Mouse (Mus musculus) heart, postnatal 36 days (tissue): Measurements from ENCODE around the gene Olfr157. TPM values are rescaled to one million over a fixed set of nuclear protein-coding genes. Genes with fewer than 3 reads are reported as not detected.

Experiments used
- DNase-seq, 2 experiments: peaks; one replicate each; pipeline ENCODE4 v3.0.0; 2021 to 2022
- intact Hi-C: fragments of 180-260 bp; cut with DNase I; formaldehyde crosslinking; loops from one replicate; pipeline ENCODE4 v1.15.1; 2025
- total RNA-seq, 2 experiments: library from RNA; stranded (reverse); gene quantifications; 2 replicates each; pipeline ENCODE4 v1.2.3; 2021

The Olfr157 gene
- total RNA-seq = not detected

- no peak for DNase-seq
- intact Hi-C loops = no loop called here
These were observed at the start of gene Olfr157 for GRCm38 (mm10) chr4:43840101-43840500. Gene Olfr157 (minus strand): TSS chr4:43840201.

DNA sequence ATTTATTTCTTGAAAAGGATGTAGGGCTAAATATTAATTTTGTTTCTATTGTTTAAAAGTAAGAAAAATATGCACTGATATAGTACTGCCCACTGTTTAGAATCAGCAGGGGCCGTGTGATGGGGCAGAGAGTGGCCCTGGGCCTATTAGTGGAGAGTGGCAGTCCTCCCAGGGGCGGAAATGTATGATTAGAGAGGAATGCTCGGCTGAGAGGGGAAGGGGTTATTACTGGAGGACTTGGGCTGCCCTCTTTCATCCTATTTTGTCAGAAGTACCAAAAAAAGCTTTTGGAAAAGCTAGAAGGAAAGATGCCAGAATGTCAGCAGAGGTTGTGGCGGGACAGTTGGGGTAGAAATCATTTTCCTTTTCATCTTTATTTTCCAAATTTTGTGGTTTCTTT lies 44.2 kb upstream of the Olfr157 start:
- no peak for DNase-seq
- intact Hi-C loops = no loop called here

DNA sequence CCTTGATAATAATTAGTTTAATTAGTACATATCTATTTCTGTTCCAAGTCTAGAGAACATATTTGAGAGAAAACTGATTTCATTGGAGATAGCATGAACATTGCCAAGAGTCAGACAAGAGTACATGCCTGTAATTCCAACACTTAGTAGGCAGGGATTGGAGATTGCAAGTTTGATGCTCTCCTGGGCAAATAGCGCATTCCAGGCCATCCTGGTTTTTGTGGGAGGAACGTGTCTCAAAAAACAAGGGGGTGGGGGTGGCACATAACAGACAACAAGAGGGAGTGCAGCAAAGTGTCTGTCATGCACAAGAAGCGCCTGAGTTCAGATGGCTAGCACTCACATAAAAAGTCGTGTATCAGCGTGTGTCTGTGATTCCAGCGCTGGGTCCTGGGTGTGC lies 39.6 kb upstream of the Olfr157 start:
- DNase-seq = no peak
- intact Hi-C loops = no loop called here

DNA sequence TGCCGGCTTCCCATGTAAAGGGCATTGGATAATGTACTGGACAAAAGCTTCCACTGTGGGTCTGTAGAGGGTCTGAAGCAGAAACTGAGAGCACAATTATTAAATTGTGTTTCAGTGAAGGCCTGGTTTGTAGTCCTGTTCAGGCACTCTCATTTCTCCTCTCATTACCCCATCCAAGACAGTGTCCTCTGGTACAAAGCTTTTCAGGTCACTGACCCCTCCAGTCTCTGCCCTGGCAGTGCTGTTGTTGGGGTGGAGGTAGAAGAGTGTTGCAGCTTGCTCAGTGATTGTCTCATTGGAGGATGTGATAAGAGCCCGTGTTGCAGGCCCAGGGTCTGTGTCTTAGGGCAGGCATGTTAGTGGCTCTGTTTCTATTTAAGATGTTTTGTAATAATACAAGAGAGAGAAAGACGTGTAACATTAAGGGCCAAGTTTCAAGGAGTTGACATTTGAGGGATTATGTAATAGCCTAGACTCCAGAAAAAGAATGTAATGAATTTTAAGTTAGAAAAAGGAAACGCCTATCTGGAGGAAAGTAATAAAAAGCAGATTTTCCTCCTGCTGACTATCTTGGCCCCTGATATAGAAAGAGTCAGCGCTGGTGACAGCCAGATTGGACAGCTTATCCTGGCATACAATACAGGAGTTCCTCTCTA lies 38.2 kb upstream of the Olfr157 start:
- intact Hi-C loops = no loop called here
- peak in 1 of 2 experiments; percentile 22 for DNase-seq

DNA sequence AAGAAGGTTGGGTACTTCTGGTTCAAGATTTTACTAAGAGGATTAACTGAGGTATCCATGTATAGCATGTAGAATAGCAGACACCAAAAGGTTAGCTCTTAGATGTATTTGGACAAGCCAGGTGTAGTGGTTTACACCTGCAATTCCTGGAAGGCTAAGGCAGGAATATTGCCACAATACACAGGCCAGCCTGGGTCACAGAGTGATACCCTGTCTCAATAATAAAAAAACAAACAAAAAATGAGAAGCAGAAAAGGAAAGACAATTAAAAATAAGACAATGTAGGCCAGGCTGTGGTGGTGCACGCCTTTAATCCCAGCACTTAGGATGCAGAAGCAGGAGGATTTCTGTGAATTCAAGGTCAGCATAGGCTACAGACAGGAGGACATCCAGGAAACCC lies 37.2 kb upstream of the Olfr157 start:
- DNase-seq = no peak
- intact Hi-C loops = no loop called here

DNA sequence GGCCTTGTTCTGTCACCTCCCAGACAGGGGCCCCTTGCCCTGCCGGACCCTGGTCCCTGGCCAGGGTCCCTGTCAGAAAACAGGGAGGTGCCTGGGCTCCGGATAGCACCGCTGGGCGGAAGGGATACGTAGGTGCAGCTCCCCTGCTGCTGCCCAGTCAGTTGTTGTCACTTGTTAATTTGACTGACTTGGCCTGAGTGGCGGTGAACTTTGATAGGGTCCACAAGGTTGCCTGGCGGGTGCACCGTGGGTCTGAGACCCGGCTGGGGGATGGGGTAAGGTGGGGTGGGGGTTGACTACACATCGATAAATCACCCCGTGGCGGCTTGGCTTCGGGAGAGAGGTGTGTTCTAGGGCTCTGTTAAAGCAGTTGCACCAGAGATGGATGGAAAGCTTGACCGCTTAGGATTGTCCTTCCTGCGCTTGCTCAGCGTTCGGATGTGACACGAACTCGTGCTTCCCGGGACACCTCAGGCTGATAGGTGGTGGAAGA lies 36.0 kb upstream of the Olfr157 start:
- DNase-seq = peak; percentile 31 to 49
- intact Hi-C loops = no loop called here

DNA sequence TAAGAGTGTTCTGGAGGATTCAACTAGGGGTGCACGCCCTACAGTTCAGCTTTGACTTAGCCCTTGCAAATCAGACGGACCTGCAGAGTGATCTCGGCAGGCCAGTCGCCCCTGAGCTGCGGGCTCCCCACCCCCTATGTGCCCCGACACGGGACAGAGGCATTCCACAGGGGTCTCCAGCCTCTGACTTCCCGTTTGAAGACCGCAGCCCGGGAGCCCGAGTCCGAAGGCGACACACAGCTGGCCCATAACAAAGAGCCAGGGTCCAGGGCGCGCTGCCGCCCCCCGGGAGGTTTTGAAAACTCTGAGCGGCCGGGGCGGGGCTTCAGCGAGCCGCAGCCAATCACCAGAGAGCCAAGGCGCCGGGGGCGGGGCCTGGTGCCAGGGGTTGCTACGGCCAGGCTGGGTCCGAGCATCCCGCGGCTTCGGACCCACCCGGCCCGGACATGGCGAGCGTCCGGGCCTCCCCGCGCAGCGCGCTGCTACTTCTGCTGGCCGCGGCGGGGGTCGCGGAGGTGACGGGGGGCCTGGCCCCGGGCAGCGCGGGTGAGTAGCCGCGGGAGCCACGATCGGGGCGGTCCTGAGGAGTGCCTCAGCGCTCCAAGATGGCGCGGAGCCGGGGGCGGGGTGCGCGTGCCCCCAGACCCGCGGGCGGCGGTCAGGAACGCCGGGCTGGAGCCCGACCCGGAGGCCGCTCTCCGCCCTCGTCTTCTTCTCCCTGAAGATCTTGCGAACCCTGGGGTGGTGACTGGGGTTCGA lies 35.3 kb upstream of the Olfr157 start, which contains the start of gene Reck:
Reck (plus strand) TSS at position 371 of the 759 bp plus-strand sequence.
- DNase-seq = peak; percentile 86 to 88
- intact Hi-C loops = no loop called here

- intact Hi-C loops = no loop called here
These were observed 34.5 kb upstream of the Olfr157 start for GRCm38 (mm10) chr4:43874501-43874900.

DNA sequence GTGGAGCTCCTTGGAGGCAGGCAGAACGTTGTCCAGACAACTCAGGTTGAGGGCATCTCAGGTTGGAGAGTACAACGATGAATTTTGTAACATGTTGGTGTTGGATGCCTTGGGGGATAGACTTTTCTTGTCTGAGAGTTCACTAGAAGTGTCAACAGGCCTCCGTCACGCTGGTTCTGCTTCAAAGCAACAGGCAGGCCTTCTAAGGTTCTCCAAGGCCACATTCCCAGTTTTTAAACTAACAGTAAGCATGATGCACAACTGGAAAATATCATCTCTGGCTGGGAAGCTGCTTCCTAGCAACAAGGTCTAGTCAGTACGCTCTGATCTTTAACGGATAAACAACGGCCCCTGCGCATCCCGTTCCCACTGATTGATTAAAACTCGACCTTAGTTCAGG lies 29.8 kb upstream of the Olfr157 start:
- DNase-seq = no peak
- intact Hi-C loops = loop anchor here (10.0 kb wide), 1 partner anchor 445 kb away; the partner anchor contains the start of gene Fam166b

More at GRCm38 (mm10) chr4:43874501-43874900, 34.5 kb upstream of the Olfr157 start:
- no peak for DNase-seq

- intact Hi-C loops = loop anchor here (10.0 kb wide), 1 partner anchor 438 kb away; the partner anchor contains the start of gene Fam166b
- DNase-seq = no peak
These were observed 23.3 kb upstream of the Olfr157 start for GRCm38 (mm10) chr4:43863298-43863697.

DNA sequence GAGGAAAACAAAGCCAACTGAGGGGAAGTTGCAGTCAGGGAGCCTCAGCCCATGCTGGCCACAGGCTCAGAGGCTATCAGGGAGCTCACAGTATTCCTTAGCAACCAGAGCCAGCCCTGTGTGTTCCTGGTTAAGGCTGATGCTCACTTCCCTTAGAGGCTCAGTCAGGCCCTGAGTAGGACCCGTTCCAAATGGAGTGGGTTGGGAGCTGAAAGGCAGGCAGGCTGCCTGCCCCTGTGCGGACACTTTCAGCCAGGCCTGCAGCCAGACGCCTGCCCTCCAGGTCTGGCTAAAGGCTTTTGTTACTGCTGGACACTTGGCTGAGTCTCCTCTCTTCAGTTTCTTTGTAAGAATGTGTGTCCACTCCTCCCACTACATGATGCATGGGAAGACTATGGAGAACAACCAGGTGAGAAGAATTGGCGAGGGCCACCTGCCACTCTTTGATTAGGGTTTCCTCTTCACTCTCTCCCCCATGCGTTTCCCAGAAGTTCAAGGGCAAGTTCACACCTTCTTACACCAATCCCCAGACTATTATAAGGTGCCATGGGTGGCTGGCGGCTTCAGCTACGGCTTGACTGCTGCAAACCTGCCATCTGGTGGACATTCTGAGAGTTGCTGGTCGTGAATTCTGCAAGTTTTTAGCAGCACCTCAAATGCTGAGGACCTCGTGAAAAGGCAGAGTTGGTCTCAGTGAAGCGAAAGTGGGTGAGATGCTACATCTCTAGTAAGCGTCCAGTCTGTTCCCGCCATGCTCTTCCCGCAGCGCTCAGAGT lies 20.9 kb upstream of the Olfr157 start:
- DNase-seq = peak; percentile 63 to 80
- intact Hi-C loops = loop anchor here (1.0 to 10.0 kb wide), 6 partner anchors 36 to 436 kb away; partner anchors contain the start of genes Fam166b and Npr2

- no peak for DNase-seq
- intact Hi-C loops = loop anchor here (2.0 to 10.0 kb wide), 3 partner anchors 35 to 435 kb away; partner anchors contain the start of genes Fam166b and Npr2
These were observed 19.9 kb upstream of the Olfr157 start for GRCm38 (mm10) chr4:43859886-43860285.

- no peak for DNase-seq
- intact Hi-C loops = no loop called here
These were observed 14.1 kb upstream of the Olfr157 start for GRCm38 (mm10) chr4:43854101-43854500.

DNA sequence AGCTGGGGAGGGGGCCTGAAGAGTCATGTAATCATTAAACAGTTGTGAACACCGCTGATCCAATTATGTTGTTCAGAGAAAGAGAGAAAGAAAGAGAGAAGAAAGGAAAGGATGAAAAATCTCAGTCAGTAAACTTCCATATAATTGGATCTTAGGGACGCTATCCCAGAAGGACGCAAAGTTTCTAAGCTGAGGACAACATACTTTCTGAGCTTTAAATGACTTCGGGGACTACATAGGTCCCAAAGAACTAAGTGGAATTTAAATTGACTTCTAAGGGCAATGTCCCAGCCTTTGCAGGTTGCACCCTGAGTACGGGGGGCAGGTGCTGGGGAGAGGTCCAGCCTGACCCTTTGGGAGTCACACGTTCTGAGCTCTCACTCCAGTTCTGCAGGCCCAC lies 11.3 kb upstream of the Olfr157 start, which contains the start of gene Olfr155:
Olfr155 (plus strand) TSS at position 301 of the 400 bp plus-strand sequence.
- intact Hi-C loops = no loop called here
- DNase-seq = no peak

- intact Hi-C loops = no loop called here
- no peak for DNase-seq
These were observed 1.7 kb downstream of the Olfr157 start for GRCm38 (mm10) chr4:43838326-43838725.

DNA sequence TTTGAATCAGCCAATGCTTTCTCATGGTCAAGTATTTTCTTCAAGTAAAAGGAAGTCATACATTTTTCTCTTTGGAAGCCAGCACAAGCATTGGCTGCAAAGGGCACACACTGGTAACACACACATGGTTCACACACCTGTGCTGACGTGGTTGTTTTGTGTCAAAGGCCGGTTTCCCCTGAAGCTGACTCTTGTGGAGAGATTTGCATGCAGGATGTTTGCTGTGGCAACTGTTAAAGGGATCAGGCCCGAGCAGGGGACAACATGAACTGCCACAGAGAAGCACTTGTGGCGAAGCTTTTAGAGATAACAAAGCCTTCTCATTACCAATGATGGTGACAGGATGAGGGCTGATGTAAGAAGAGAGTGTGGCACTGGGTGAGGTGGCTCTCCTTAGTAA lies 5.3 kb downstream of the Olfr157 start:
- DNase-seq = no peak
- intact Hi-C loops = no loop called here

DNA sequence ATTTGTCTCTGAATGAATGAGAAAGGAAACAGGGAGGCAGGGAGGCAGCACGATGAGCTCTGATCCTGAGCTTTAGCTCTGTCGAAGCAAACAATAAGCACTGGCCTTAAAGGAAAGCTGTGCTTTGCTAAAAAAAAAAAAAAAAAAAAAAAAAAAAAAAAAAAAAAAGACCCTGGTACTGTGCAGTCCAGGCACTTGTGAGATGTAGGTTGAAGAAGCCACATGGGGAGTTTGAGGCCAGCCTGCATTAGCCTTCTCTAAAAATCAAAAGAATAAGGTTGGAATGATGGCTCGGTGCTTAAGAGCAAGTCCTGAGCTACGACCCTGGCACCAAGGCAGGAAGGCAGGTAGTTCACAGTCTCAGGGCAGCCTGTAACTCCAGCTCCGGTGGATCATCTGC lies 6.2 kb downstream of the Olfr157 start:
- DNase-seq = no peak
- intact Hi-C loops = no loop called here

DNA sequence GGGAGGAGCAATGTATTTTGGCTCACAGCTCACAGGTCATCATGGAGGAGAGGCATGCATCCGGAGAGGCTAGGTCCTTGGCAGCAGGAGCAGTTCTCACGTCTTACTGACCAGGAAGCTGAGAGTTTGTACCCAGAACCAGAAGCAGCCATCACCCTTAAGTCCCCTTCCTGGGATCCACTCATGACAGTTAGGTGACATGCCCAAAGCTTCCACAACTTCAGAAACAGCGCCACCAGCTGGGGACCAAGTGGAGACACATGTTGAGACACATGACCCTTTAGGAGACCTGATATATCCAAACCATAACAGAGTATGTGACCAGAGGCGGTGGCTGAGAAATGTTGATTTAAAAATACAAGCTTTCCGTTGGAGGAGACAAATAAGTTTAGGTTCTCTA lies 8.0 kb downstream of the Olfr157 start:
- DNase-seq = no peak
- intact Hi-C loops = no loop called here

DNA sequence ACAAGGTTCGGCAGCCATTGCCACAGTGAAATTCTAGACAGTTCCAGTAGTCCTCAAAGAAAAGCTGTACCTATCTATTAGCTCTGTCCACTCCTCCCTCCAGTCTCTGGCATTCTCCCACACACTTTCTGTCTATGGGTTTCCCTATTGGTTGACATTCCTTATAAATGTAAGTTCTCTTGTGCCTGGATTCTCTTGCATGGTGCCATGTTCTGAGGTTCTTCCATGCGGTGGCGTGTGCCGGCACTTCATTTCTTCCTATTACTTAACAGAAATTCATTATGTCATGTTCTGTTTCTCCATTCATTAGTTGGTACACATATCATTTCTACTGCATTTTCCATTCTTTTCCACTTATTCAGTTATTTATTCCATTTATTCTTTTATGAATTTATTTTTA lies 11.2 kb downstream of the Olfr157 start:
- intact Hi-C loops = no loop called here
- no peak for DNase-seq

DNA sequence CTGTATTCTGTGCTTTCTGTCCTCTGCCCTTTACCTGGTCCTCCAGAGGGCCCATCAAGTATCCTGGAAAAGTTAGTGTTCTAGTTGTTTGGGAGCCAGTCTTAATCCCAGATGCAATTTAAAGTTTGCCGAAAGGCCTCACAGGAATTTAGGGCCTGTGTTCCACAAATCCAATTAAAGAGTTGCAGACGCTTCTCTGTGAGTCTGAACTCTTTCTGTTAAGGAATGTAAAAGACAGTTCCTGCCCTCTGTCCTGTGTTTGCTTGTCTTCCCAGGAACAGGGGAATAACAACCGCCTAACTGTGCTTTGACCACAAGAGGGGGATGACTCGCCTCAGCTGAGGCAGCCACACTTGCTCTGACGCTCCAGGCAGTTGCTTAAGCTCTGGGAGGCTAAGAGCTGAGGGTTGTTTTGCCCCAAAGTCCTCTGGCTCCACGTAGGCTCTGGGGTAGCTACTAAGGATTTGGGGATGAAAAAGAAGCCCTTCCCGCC lies 16.1 kb downstream of the Olfr157 start, which contains the start of gene Olfr156:
Olfr156 (minus strand) TSS at position 51 of the 493 bp plus-strand sequence.
- DNase-seq = no peak
- intact Hi-C loops = loop anchor here (2.0 kb wide), 1 partner anchor 37 kb away; no protein-coding TSS in a partner anchor
